Mouse (Mus musculus): ENCODE data around the gene F2rl3.

- TF ChIP-seq EP300 (IDR thresholded peaks at IDR 0.05; ENCODE audit: low read depth in 1 of 2, low read length in 2 of 2) (no peak), KAT2A (conservative IDR thresholded peaks at IDR 0.05; ENCODE audit: low read depth, low read length) (no peak), USF1 (IDR thresholded peaks at IDR 0.05; ENCODE audit: low read depth, low read length) (no peak)
Measured at GRCm38 (mm10) chr8:72812690-72813089, 51.0 kb downstream of the F2rl3 start.

Measured in MEL (cell line).